Mouse (Mus musculus) midbrain, embryonic 13.5 days (tissue): ENCODE measurements at regions not wholly inside any gene's neighbourhood (a gene's known extent, or its start where the extent isn't known, plus 50 kb on each side); places are given as distances from the start of the nearest gene placed in this dataset.

Source experiments
- ATAC-seq: fragments of 200-750 bp; cut with Nextera tagmentation; 2 replicates; pipeline ENCODE4 v1.8.0; 2017; ENCODE audit warnings: mild to moderate bottlenecking, moderate TSS enrichment, moderate library complexity
- H3K27ac ChIP-seq: fragments of 300-500 bp; sonication (generic); 2 replicates; pipeline ENCODE4 v1.5.1; 2015; ENCODE audit warnings: inconsistent platforms, mild to moderate bottlenecking, moderate library complexity
- H3K27me3 ChIP-seq: fragments of 300-500 bp; sonication (generic); 2 replicates; pipeline ENCODE4 v1.6.1; 2015; ENCODE audit warnings: mild to moderate bottlenecking, inconsistent platforms
- H3K36me3 ChIP-seq: fragments of 300-500 bp; sonication (generic); 2 replicates; pipeline ENCODE4 v1.6.1; 2015; ENCODE audit warnings: mild to moderate bottlenecking, inconsistent platforms
- H3K4me1 ChIP-seq: fragments of 300-500 bp; sonication (generic); replicated peaks from 2 replicates; pipeline ENCODE4 v1.6.1; 2015; ENCODE audit warnings: inconsistent platforms
- H3K4me2 ChIP-seq: fragments of 300-500 bp; sonication (generic); replicated peaks from 2 replicates; pipeline ENCODE4 v1.6.1; 2015; ENCODE audit warnings: moderate library complexity, mild to moderate bottlenecking, inconsistent platforms
- H3K4me3 ChIP-seq: fragments of 300-500 bp; sonication (generic); replicated peaks from 2 replicates; pipeline ENCODE4 v1.5.1; 2015; ENCODE audit warnings: mild to moderate bottlenecking, inconsistent platforms
- H3K9ac ChIP-seq: fragments of 300-500 bp; sonication (generic); replicated peaks from 2 replicates; pipeline ENCODE4 v1.6.1; 2015; ENCODE audit warnings: mild to moderate bottlenecking, inconsistent platforms
- H3K9me3 ChIP-seq: fragments of 300-500 bp; sonication (generic); 2 replicates; pipeline ENCODE4 v1.6.1; 2016; ENCODE audit warnings: mild to moderate bottlenecking, inconsistent platforms
- WGBS: fragments of 180-500 bp; shearing (Covaris S2); methylation state at CpG from one replicate; pipeline ENCODE4 v1.1.7; 2015; 5-methylcytosine and 5-hydroxymethylcytosine counted together

DNA sequence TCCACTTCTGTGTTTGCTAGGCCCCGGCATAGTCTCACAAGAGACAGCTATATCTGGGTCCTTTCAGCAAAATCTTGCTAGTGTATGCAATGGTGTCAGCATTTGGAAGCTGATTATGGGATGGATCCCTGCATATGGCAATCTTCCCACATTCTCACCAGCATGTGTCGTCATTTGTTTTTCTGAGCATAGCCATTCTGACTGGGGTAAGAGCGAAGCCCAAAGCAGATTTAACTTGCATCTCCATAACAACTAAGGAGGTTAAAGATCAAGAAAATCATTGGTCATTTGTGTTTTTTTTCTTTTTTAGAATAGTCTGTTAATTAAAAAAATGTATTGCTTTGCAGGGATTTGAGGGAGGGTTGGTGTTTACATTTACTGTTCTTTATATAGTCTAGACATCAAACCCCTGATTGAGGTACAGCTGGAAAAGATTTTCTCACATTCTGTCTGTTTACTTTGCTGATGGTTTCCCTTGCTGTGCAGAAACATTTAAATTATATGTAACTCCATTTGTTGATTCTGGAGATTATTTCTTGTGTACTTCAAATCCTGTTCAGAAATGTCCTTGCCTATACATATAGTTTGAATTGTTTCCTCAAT lies 678.1 kb downstream of the Phex start:
- no peak overlapping the region for H3K4me3 ChIP-seq
- no peak for ATAC-seq
- no peak overlapping the region for H3K4me2 ChIP-seq
- H3K4me1 ChIP-seq: no peaks in the 10 kb centered on the region
- 81% methylated on average over 2 of the region's 3 CpGs for WGBS
- H3K27ac ChIP-seq: no peak overlapping the region
- H3K36me3 ChIP-seq: no peaks in the 10 kb centered on the region
- no peak overlapping the region for H3K9ac ChIP-seq
- no peaks in the 10 kb centered on the region for H3K27me3 ChIP-seq
- H3K9me3 ChIP-seq: no peaks in the 10 kb centered on the region

DNA sequence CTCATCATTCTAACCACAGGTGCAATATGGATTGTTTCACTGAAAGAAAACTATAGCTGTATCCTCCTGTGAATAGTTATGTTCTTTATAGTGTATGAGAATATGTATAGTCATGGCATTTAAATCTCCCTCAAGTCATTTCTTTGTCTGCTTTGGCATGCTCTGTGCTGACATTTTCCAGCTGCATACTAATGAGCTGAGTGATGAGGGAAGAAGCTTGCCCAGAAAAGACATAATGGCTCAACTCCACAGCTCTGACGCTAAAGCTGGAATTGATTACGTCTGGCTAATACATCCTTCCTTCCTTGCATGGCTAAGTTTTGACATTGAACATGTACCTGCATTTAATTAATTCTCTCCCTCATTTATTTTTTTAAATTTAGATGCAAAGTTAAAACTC lies 722.9 kb downstream of the Phex start:
- peak; percentile 55; the same call in 1 of the 2 replicates for ATAC-seq
- no peaks in the 10 kb centered on the region for H3K4me1 ChIP-seq
- no peaks in the 10 kb centered on the region for H3K36me3 ChIP-seq
- no peak overlapping the region for H3K27ac ChIP-seq
- WGBS: 29% methylated on average over 2 of the region's 2 CpGs
- no peaks in the 10 kb centered on the region for H3K27me3 ChIP-seq
- H3K9me3 ChIP-seq: no peaks in the 10 kb centered on the region
- H3K4me2 ChIP-seq: no peak overlapping the region
- no peak overlapping the region for H3K9ac ChIP-seq
- no peak overlapping the region for H3K4me3 ChIP-seq

DNA sequence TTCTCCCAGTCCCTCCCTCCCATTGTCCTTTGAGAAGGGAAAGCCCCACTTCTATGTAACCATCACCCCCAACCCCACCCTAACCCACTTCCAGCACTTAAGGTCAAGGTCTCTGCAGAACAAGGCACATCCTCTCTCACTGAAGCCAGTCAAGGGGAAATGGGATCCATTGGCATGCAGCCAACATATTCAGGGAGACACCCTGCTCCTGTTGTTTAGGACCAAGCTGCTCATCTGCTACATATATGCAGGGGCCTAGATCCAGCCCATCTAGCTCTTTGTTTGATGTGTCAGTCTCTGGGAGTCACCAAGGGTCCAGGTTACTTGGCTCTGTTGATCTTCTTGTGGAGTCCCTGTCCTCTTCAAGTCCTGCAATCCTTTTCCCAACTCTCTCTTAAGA lies 737.2 kb downstream of the Phex start:
- Histone ChIP-seq H3K36me3 (no peaks in the 10 kb centered on the region), H3K4me1 (no peaks in the 10 kb centered on the region)
- ATAC-seq: no peak

DNA sequence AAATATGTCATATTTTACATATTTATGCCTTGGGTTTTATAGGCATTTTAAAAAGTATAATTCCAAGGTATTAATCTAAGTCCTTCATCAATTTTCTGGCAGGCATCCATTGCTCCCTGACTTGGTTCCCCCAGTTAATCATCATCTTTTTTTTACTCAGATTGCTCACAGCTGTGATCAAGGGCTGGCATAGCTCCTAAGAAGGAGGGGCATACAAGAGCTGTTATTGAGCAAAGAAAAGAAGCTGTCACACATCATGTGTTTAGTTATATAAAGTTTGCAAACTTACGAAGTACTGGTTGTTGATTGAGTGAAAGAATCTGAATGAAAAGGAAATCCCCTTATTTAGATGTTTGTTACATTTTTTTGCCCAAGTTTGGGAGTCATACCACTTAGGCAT lies 741.5 kb downstream of the Phex start:
- Histone ChIP-seq H3K36me3 (no peaks in the 10 kb centered on the region), H3K4me1 (no peaks in the 10 kb centered on the region), H3K27ac (no peak overlapping the region), H3K4me2 (no peak overlapping the region), H3K4me3 (no peak overlapping the region), H3K9me3 (no peaks in the 10 kb centered on the region), H3K9ac (no peak overlapping the region), H3K27me3 (no peaks in the 10 kb centered on the region)
- no peak for ATAC-seq
- WGBS: 67% methylated on average over 1 of the region's 1 CpGs

More for the DNA sequence above, 737.2 kb downstream of the Phex start:
- Histone ChIP-seq H3K9ac (no peak overlapping the region), H3K9me3 (no peaks in the 10 kb centered on the region), H3K4me2 (no peak overlapping the region), H3K27me3 (no peaks in the 10 kb centered on the region), H3K4me3 (no peak overlapping the region), H3K27ac (no peak overlapping the region)

DNA sequence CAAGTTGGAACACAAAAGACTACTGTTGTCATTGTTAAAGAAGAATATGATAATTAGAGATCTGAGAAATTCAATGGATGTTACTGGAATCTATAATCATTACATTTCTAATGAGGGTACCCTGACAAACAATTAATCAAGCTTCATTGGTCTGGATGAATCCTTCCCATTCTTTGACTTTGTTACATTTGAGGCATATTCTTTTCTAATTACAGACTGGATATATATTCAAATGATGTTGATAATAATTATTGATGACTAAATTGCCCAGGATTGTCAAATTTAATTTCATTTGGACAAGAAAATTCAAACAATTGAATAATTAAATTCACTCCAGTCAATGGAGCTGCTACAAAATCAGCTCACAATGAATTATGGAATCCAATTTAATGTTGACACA lies 745.6 kb downstream of the Phex start:
- Histone ChIP-seq H3K9ac (no peak overlapping the region), H3K36me3 (no peaks in the 10 kb centered on the region), H3K4me3 (no peak overlapping the region), H3K4me1 (no peaks in the 10 kb centered on the region), H3K9me3 (no peaks in the 10 kb centered on the region), H3K27me3 (no peaks in the 10 kb centered on the region), H3K27ac (no peak overlapping the region), H3K4me2 (no peak overlapping the region)
- no peak for ATAC-seq
